Mouse (Mus musculus): ENCODE measurements around the gene Sirt7. TPM values are rescaled to one million over a fixed set of nuclear protein-coding genes. Genes with fewer than 3 reads are reported as not detected.
A peak's percentile ranks its signal among the peaks of the same experiment; 100 is the strongest.

Sirt7 gene
- total RNA-seq (2021), result 10 to 100 TPM; 34.3 to 70.6 TPM
- long read RNA-seq, experiment 1, transcript Sirt7-201 (10 exons, 1,727 nt), result major isoform, 17 of 44 reads
- long read RNA-seq, experiment 1, partial matches to known transcripts, result 8 of 44 reads
- long read RNA-seq, experiment 1, other reads (novel, unspliced or antisense), result 18 of 44 reads
- long read RNA-seq, experiment 2, transcript Sirt7-201 (10 exons, 1,727 nt), result major isoform, 81 of 157 reads
- long read RNA-seq, experiment 2, partial matches to known transcripts, result 14 of 157 reads
- long read RNA-seq, experiment 2, other reads (novel, unspliced or antisense), result 59 of 157 reads

- DNase-seq (ENCODE audit: low spot score in 2 of 2), result no peak
These were observed at the start of gene Sirt7 for GRCm38 (mm10) chr11:120625152-120625775. Gene Sirt7, minus strand, starts transcription at chr11:120625240.

GRCm38 (mm10) chr11:120673594-120674122, 48.6 kb upstream of the Sirt7 start:
- peak in 1 of 2 experiments; percentile 24 for DNase-seq (ENCODE audit: low spot score in 2 of 2)

GRCm38 (mm10) chr11:120672687-120673593, 47.9 kb upstream of the Sirt7 start, which contains the start of gene Aspscr1:
Gene Aspscr1, plus strand, starts transcription at chr11:120672973.
- peak; percentile 96 for DNase-seq (ENCODE audit: low spot score in 2 of 2)

GRCm38 (mm10) chr11:120666617-120667016, 41.6 kb upstream of the Sirt7 start:
- no peak for DNase-seq (ENCODE audit: low spot score in 2 of 2)

GRCm38 (mm10) chr11:120665406-120665805, 40.4 kb upstream of the Sirt7 start:
- no peak for DNase-seq (ENCODE audit: low spot score in 2 of 2)

- no peak for DNase-seq (ENCODE audit: low spot score in 2 of 2)
These were observed 38.7 kb upstream of the Sirt7 start for GRCm38 (mm10) chr11:120663714-120664113.

GRCm38 (mm10) chr11:120662759-120663158, 37.7 kb upstream of the Sirt7 start:
- no peak for DNase-seq (ENCODE audit: low spot score in 2 of 2)

- peak in 1 of 2 experiments; percentile 28 for DNase-seq (ENCODE audit: low spot score in 2 of 2)
These were observed 36.0 kb upstream of the Sirt7 start, which contains the start of gene Notum for GRCm38 (mm10) chr11:120661076-120661460. Gene Notum, minus strand, starts transcription at chr11:120661175.

GRCm38 (mm10) chr11:120660301-120661075, 35.4 kb upstream of the Sirt7 start:
- peak; percentile 38 to 40 for DNase-seq (ENCODE audit: low spot score in 2 of 2)

GRCm38 (mm10) chr11:120659509-120660300, 34.7 kb upstream of the Sirt7 start:
- peak in 1 of 2 experiments; percentile 17 for DNase-seq (ENCODE audit: low spot score in 2 of 2)

- DNase-seq (ENCODE audit: low spot score in 2 of 2), result peak; percentile 78 to 82
These were observed 33.9 kb upstream of the Sirt7 start for GRCm38 (mm10) chr11:120658876-120659410.

GRCm38 (mm10) chr11:120657301-120657700, 32.3 kb upstream of the Sirt7 start:
- DNase-seq (ENCODE audit: low spot score in 2 of 2), result no peak

GRCm38 (mm10) chr11:120654741-120655140, 29.7 kb upstream of the Sirt7 start:
- no peak for DNase-seq (ENCODE audit: low spot score in 2 of 2)

- DNase-seq (ENCODE audit: low spot score in 2 of 2), result no peak
These were observed 26.8 kb upstream of the Sirt7 start for GRCm38 (mm10) chr11:120651872-120652271.

GRCm38 (mm10) chr11:120648001-120648476, 23.0 kb upstream of the Sirt7 start, which contains the start of gene Myadml2:
Gene Myadml2, minus strand, starts transcription at chr11:120648158.
- no peak for DNase-seq (ENCODE audit: low spot score in 2 of 2)

- DNase-seq (ENCODE audit: low spot score in 2 of 2), result no peak
These were observed 22.2 kb upstream of the Sirt7 start for GRCm38 (mm10) chr11:120647047-120647830.

GRCm38 (mm10) chr11:120643601-120643987, 18.6 kb upstream of the Sirt7 start, which contains the start of gene Pycr1:
Gene Pycr1, minus strand, starts transcription at chr11:120643769.
- DNase-seq (ENCODE audit: low spot score in 2 of 2), result peak; percentile 85 to 89

All from adrenal gland, adult 18-20 months (tissue).